Mouse (Mus musculus): ENCODE measurements around the gene Rpl23a.
A peak's percentile ranks its signal among the peaks of the same experiment; 100 is the strongest.

Rpl23a gene

DNA sequence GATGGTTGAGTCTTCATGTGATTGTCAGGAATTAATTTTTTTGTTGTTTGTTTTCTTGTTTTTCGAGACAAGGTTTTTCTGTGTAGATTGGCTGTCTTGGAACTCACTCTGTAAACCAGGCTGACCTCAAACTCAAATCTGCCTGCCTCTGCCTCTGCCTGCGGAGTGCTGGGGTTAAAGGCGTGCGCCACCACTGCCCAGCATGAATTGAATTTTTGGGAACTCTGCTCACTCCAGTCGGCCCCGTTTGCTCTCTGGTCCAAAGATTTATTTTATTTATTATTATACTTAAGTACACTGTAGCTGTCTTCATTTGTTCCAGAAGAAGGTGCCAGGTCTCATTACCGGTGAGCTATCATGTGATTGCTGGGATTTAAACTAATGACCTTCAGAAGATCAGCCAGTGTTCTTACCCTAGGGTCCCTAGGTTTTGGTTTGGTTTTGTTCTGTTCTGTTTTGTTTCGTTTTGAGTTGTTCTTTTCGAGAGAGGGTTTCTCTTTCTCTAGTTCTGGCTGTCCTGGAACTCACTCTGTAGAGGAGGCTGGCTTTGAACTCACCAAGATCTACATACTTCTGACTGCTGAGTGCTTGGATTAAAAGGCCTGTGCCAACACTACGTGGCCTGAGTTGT lies 615 bp upstream of the Rpl23a start:
- DNase-seq = no peak

DNA sequence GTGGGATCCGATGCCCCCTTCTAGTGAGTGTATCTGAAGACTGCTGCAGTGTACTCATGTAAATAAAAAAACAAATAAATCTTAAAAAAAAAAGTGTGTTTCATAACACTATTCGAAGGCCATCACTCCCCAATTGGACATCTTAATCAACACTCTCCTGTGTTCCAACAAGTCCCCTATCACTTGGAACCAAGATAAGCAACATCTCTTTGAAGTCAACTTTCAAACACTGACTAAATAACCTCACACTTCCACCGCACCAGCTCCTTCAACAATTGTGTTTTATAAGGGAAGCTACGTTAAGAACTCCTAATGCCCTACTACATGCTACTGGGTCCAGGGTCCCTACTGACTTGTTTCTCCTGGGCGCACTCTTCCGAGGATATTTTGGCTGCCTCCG lies 934 bp downstream of the Rpl23a start:
- no peak for DNase-seq

- DNase-seq = no peak
Observed at GRCm38 (mm10) chr11:78181830-78182357, 1.5 kb downstream of the Rpl23a start.

GRCm38 (mm10) chr11:78180081-78180761 lies 3.2 kb downstream of the Rpl23a start:
- no peak for DNase-seq

- DNase-seq = no peak
Observed at GRCm38 (mm10) chr11:78179438-78179999, 3.9 kb downstream of the Rpl23a start.

- DNase-seq = peak in 1 of 2 experiments; percentile 47
Observed at GRCm38 (mm10) chr11:78178859-78179437, 4.4 kb downstream of the Rpl23a start.

DNA sequence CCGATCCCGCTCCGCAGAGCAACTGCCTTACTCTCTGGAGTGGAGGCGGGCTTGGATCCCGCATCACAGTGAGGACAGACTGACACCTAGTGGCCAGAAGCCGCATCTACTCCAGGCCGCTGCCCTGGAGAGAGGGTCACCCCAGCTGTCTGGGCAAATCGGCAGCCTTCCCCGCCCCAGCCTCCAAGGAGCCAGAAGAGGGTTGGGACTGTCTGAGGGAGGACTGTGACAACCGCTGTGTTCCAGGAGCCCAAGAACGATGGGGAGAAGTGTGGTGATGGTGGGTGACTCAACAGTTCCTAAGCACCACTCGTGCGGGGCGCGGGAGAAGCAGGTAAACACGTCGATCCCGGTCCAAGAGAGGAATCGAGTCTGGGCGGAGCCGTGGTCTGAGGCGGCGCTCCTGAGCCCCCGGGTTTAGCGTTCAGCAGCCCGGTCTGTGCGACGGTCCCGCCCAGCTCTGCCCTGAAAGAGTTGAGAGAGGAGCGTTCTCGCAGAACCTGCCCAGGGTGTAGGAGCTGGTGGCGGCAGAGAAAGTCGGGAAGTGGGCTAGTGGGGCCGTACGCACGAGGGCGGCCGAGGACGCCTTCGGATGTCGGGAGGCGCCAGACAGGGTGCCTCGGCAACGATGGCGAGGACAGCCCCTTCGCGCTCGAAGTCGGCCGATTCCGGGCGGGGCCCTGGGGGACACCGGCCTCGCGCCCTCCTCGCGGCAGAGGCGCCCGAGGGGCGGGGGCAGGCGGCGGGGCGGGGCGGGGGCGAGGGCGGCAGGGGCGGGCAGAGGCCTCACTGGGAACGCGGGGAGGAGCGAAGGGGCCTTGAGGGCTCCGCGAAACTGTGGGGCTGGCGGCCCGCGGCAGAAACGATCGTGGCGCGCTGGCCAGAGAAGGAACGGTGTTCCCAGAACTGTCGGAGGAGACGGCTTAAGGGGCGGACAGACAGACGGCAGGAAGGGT lies 5.2 kb downstream of the Rpl23a start:
- DNase-seq = peak; percentile 92 to 95

DNA sequence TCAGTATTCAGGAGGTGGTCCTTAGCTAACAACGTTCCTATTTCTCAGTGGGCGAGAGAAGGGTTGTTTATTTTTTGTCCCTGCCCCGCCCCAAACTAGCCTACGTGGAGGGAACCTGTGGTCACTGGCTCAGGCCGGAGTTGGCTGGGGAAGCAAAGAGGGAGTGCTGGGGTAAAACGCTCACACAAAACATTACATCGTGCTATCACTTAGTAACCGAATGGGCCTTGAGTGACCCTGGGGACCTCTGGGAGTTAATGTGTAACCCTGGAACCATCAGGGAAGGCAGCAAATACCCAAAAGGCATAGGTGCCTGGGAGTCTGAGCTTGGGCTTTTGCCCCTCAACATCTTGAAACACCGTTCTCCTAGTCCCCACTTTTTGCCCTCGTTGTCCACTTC lies 5.9 kb downstream of the Rpl23a start:
- no peak for DNase-seq

DNA sequence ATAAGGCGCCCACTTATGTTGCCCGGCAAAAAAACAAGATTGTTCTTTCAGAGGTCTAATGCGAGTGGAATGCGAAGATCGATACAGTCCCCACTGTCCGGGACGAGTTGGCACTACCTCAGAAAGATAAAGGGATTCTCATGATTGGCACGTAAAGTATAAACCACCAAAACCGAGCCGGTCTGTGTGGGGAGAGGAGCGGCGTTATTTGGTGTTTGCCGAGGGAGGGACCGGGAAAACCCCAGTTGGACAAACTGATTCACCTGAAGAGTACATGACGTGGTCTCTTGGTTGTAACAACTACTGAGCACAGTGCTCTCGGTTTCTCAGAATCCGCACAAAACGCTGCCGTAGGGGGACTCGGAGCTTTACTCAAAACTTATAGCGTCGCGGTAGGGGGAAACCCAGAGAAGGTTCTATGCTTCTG lies 6.5 kb downstream of the Rpl23a start:
- DNase-seq = peak in 1 of 2 experiments; percentile 29

- peak; percentile 95 to 96 for DNase-seq
Observed at GRCm38 (mm10) chr11:78176402-78176862, 7.0 kb downstream of the Rpl23a start, which contains the start of the genes Nek8 and Tlcd1. TSS of gene Nek8 (minus strand) at chr11:78176675. TSS of gene Tlcd1 (plus strand) at chr11:78176711.

- no peak for DNase-seq
Observed at GRCm38 (mm10) chr11:78175771-78176401, 7.5 kb downstream of the Rpl23a start.

GRCm38 (mm10) chr11:78174506-78174905 lies 8.9 kb downstream of the Rpl23a start:
- DNase-seq = no peak

GRCm38 (mm10) chr11:78172748-78173383 lies 10.5 kb downstream of the Rpl23a start:
- no peak for DNase-seq

DNA sequence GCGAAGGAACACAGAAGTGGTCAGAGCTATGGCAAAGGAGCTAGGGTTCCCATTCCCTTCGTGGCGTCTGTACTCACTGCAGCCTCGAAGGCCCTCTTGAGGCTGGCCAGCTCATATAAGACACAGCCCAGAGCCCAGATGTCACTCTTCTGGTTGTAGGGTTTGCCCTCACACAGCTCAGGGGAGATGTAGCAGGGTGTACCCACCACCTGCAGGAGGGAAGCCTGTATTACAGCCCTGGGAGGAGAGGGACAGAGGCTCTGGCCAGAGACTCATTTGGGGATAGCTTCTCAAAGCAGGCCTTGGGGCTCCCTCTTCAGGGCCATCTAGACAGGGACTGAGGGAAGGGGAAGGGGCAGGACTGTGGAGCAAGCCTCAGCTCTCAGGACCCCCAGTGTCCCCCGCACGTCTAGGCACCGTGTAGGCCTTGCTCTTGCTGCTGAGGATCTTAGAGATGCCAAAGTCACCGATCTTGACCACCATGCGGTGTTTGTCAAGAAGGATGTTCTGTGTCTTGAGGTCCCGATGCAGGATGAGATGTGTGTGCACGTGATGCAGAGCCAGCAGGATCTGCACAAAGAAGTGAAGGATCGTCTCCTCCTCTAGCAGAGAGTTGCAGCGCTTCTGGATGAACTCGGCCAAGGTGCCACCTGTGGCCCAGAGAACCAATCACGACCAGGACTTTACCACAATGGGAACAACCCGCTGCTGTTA lies 11.2 kb downstream of the Rpl23a start:
- DNase-seq = peak in 1 of 2 experiments; percentile 30

- no peak for DNase-seq
Observed at GRCm38 (mm10) chr11:78171328-78171727, 12.1 kb downstream of the Rpl23a start.

DNA sequence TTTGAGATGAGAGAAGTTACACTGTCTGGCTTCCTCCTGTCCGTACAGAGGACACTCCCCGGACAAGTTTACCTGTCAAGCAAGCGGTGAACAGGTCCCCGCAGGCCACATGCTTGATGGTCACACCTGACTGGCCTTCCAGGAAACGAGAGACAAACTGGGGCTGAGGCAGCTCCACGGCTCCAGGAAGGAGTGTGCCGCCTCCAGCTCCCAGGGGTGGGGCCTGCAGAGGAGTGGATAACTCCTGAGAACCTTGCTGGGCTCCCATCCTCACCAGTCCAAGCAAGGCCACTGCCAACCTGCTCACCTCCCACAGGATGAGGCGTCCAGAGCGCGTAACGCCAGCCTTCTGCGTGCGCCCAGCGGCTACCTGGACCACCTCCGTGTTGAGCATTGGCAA lies 13.1 kb downstream of the Rpl23a start:
- peak in 1 of 2 experiments; percentile 20 for DNase-seq

GRCm38 (mm10) chr11:78168541-78169468 lies 14.6 kb downstream of the Rpl23a start:
- peak; percentile 78 to 87 for DNase-seq

DNA sequence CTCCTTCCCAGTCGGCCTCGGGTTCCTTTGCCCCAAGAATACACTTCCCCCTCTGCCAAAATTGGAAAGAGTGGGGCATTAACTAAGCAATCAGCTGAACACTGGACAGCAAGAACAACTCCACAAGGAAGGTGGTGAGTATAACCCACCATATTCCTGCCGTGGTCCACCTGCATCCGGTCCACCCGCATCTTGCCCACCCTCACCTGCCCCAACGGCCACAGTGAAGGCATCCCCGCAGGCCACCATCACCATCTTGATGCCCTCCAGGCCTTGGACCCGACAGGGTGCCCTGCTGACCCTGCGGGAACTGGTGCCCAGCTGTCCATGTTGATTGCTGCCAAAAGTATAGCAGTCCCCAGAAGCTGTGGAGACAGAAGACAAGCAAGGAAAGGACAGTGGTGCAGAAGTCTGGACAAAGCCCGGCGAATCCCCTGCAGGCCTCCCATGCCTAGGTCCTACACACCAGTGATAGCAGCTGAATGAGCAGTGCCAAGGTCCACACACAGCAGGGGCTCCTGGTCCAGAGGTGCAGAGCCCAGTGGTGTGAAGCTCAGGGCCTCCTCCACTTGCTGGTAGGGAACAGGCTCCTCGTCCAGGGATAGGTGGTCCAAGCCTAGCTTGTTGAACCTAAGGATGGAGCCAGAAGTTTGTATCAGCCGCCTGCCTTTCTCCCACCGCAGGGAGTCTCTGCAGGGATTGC lies 16.0 kb downstream of the Rpl23a start:
- no peak for DNase-seq

GRCm38 (mm10) chr11:78166640-78167039 lies 16.7 kb downstream of the Rpl23a start:
- DNase-seq = no peak
